Mouse (Mus musculus) CH12.LX (cell line): ENCODE measurements around the gene Cyp2d11.
"Not testable (repeated sequence)": the region's sequence is repeated elsewhere in the genome, so short reads cannot be mapped to it uniquely, and the experiment has no call there.

Experiments
- CTCF ChIP-seq, 2 experiments: IDR thresholded peaks in 1 of 2; conservative IDR thresholded peaks in 1 of 2; 2 replicates each; pipeline ENCODE4 v1.5.1; 2011 to 2012; ENCODE audit warnings: low read depth in 2 of 2, low read length in 2 of 2, improper control_type of control experiment in 1 of 2, inconsistent platforms in 1 of 2, mild to moderate bottlenecking in 1 of 2, moderate library complexity in 1 of 2
- EP300 ChIP-seq: IDR thresholded peaks from 2 replicates; pipeline ENCODE4 v1.6.1; 2011; ENCODE audit warnings: low read length, improper control_type of control experiment
- JUND ChIP-seq: conservative IDR thresholded peaks from 2 replicates; pipeline ENCODE4 v1.6.1; 2011; ENCODE audit warnings: low read depth, low read length, improper control_type of control experiment
- MXI1 ChIP-seq: IDR thresholded peaks from 2 replicates; pipeline ENCODE4 v1.6.1; 2011; ENCODE audit warnings: mild to moderate bottlenecking, low read depth, low read length, improper control_type of control experiment
- POLR2A ChIP-seq: IDR thresholded peaks from 2 replicates; pipeline ENCODE4 v1.6.1; 2011; ENCODE audit warnings: low read depth, mild to moderate bottlenecking, improper control_type of control experiment, low read length
- ZC3H11A ChIP-seq: IDR thresholded peaks from 2 replicates; pipeline ENCODE4 v1.6.1; 2012; ENCODE audit warnings: low read depth, mild to moderate bottlenecking, inconsistent platforms, low read length, improper control_type of control experiment
- ZNF384 ChIP-seq: IDR thresholded peaks from 2 replicates; pipeline ENCODE4 v1.6.1; 2012; ENCODE audit warnings: low read depth, low read length, improper control_type of control experiment, inconsistent platforms

DNA sequence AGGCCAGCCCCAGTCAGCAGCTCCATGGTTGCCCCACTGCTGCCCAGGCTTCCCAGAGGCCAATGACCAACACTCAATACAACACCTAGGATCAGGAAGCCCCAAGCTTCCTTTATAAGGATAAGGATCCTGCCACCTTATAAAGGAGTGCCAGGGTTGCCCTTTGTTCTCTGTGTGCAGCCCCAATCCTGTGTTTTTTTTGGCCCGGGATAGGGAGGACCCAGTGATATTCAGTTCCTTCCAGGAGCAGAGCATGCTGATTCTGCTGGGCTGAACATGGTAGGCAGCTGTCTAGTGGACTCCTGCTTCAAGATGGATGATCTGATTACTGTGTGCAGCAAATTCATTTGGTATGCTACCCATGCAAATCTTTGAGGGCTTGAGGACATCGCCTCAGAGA lies at the start of gene Cyp2d11:
- TF ChIP-seq CTCF (conservative IDR thresholded peaks at IDR 0.05 in 1 of 2, IDR thresholded peaks at IDR 0.05 in 1 of 2; ENCODE audit: low read depth in 2 of 2, low read length in 2 of 2); EP300; ZNF384; POLR2A; ZC3H11A; MXI1; JUND: not testable (repeated sequence)
